Mouse (Mus musculus) C2C12 (cell line): ENCODE measurements around the gene Senp3.

Experiments used
- CEBPB ChIP-seq: IDR thresholded peaks from one replicate; pipeline ENCODE4 v1.6.1; 2011; ENCODE audit warnings: low read depth, mild to moderate bottlenecking, control low read depth, moderate library complexity
- CTCF ChIP-seq: IDR thresholded peaks from one replicate; pipeline ENCODE4 v1.5.1; 2011; ENCODE audit not compliant: control insufficient read depth, insufficient read depth, insufficient read length
- FOSL1 ChIP-seq: IDR thresholded peaks from one replicate; pipeline ENCODE4 v1.8.0; 2011; ENCODE audit warnings: mild to moderate bottlenecking, low read length; ENCODE audit not compliant: poor library complexity, insufficient read depth, severe bottlenecking

GRCm38 (mm10) chr11:69719423-69719822 is 37.5 kb upstream of the Senp3 start:
- TF ChIP-seq CTCF (no peak), CEBPB (no peak), FOSL1 (no peak)
